Mouse (Mus musculus) heart, postnatal 0 days (tissue): ENCODE data around the gene Fhad1. TPM values are rescaled to one million over a fixed set of nuclear protein-coding genes. Genes with fewer than 3 reads are reported as not detected.
A peak's percentile ranks its signal among the peaks of the same experiment; 100 is the strongest.

Source experiments
- ATAC-seq: fragments of 200-750 bp; cut with Nextera tagmentation; 2 replicates; pipeline ENCODE4 v1.8.0; 2017; ENCODE audit warnings: low read depth, moderate number of reproducible peaks, moderate library complexity; ENCODE audit not compliant: insufficient read depth
- DNase-seq: peaks from one replicate; pipeline ENCODE4 v3.0.0-alpha.2; 2016; ENCODE audit warnings: low spot score
- H3K27ac ChIP-seq: fragments of 300-500 bp; sonication (generic); 2 replicates; pipeline ENCODE4 v1.5.1; 2014; ENCODE audit warnings: low read depth, mild to moderate bottlenecking
- H3K27me3 ChIP-seq: fragments of 300-500 bp; sonication (generic); 2 replicates; pipeline ENCODE4 v1.6.1; 2014; ENCODE audit warnings: low read length, mixed read lengths; ENCODE audit not compliant: control insufficient read depth, insufficient read depth
- H3K36me3 ChIP-seq: fragments of 300-500 bp; sonication (generic); replicated peaks from 2 replicates; pipeline ENCODE4 v1.6.1; 2014; ENCODE audit warnings: low read length, mixed read lengths; ENCODE audit not compliant: control insufficient read depth, insufficient read depth
- H3K4me1 ChIP-seq: fragments of 300-500 bp; sonication (generic); 2 replicates; pipeline ENCODE4 v1.6.1; 2014; ENCODE audit warnings: antibody characterized with exemption; ENCODE audit not compliant: control insufficient read depth, insufficient read depth
- H3K4me2 ChIP-seq: fragments of 300-500 bp; sonication (generic); 2 replicates; pipeline ENCODE4 v1.6.1; 2014; ENCODE audit warnings: low read depth, mild to moderate bottlenecking, low read length, moderate library complexity
- H3K4me3 ChIP-seq: fragments of 300-500 bp; sonication (generic); 2 replicates; pipeline ENCODE4 v1.5.1; 2014; ENCODE audit warnings: low read depth, low read length
- H3K9ac ChIP-seq: fragments of 300-500 bp; sonication (generic); replicated peaks from 2 replicates; pipeline ENCODE4 v1.6.1; 2014; ENCODE audit warnings: low read depth, low read length, mixed read lengths
- H3K9me3 ChIP-seq: fragments of 300-500 bp; sonication (generic); replicated peaks from 2 replicates; pipeline ENCODE4 v1.6.1; 2016; ENCODE audit warnings: low read length; ENCODE audit not compliant: control insufficient read depth
- CTCF ChIP-seq: IDR thresholded peaks from 2 replicates; pipeline ENCODE4 v1.5.1; 2016; ENCODE audit warnings: antibody characterized with exemption, control low read depth, low read depth
- EP300 ChIP-seq: IDR thresholded peaks from 2 replicates; pipeline ENCODE4 v1.6.1; 2016; ENCODE audit warnings: antibody characterized with exemption, low read depth
- WGBS: fragments of 180-500 bp; shearing (Covaris S2); extraction: QIAGEN DNeasy Blood & Tissue Kit; methylation state at CpG from one replicate; pipeline ENCODE4 v1.1.7; 2014; 5-methylcytosine and 5-hydroxymethylcytosine counted together
- polyA plus RNA-seq: library from polyadenylated mRNA; unstranded; fragments of >200 nt; fragmentation: Nextera tagmentation; extraction: Ambion mirVana; gene quantifications from 2 replicates; pipeline ENCODE4 v1.2.1, GENCODE M21; 2015
- total RNA-seq: library from RNA; depleted of rRNA; stranded (reverse); fragments of >200 nt; gene quantifications from 2 replicates; pipeline ENCODE4 v1.2.3, GENCODE M21; 2014; ENCODE audit warnings: low replicate concordance

Fhad1 gene
- total and polyA plus RNA-seq, 2 experiments from 2014 or later = 2.7 TPM; not detected in 1

DNA sequence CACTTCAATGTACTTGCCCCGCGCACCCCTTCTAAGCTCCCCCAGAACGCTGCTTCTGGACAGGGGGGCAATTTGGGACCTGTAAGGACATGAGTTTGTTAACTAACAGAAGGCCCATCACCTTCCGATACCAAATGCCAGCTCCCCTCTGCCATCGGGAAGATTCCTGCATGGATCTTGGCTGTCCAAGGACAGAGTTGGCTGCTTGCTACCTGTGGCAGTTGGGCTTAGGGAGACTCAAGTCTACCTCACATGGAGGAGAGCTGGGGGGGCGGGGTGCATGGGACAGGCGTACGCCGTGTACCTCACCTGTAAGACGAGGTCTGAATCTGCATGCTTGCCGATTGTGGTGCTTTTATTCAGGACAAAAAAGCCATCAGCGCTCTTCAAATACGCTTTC is 3.6 kb downstream of the Fhad1 start:
- Histone ChIP-seq H3K4me3 (no peak overlapping the region), H3K9ac (no peak overlapping the region), H3K27ac (no peak overlapping the region), H3K27me3 (no peaks in the 10 kb centered on the region), H3K4me1 (peaks cover 17% of the 10 kb centered on the region), H3K9me3 (no peaks in the 10 kb centered on the region), H3K36me3 (no peaks in the 10 kb centered on the region), H3K4me2 (no peak overlapping the region)
- WGBS = 87% methylated on average over 13 of the region's 13 CpGs
- no peak for ATAC-seq
- DNase-seq = no peak
- no peak for TF ChIP-seq CTCF
- no peak for TF ChIP-seq EP300

DNA sequence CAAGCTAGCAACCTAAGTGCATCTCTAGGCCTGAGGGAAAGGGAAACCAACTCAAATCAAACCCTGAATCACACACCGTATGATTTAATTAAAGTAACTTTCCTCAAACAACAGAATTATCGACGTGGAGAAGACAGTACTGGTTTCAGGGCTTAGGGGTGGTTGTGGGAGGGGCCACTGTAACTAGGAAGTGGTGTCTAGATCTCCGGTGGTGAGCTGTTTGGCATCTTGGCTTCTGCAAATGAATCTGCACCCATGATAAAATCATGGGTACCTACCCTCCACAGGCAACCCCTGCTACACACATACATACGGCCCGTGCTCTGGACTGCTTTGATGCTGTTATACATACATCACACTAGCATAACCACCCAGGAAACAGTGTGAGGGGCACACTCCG is 4.4 kb downstream of the Fhad1 start:
- no peak overlapping the region for H3K9ac ChIP-seq
- ATAC-seq (no peak), DNase-seq (no peak)
- no peaks in the 10 kb centered on the region for H3K36me3 ChIP-seq
- H3K4me1 ChIP-seq = peaks cover 14% of the 10 kb centered on the region
- TF ChIP-seq CTCF (no peak), EP300 (no peak)
- 81% methylated on average over 7 of the region's 7 CpGs for WGBS
- no peak overlapping the region for H3K4me3 ChIP-seq
- no peaks in the 10 kb centered on the region for H3K27me3 ChIP-seq
- H3K9me3 ChIP-seq = no peaks in the 10 kb centered on the region
- no peak overlapping the region for H3K27ac ChIP-seq
- H3K4me2 ChIP-seq = no peak overlapping the region

DNA sequence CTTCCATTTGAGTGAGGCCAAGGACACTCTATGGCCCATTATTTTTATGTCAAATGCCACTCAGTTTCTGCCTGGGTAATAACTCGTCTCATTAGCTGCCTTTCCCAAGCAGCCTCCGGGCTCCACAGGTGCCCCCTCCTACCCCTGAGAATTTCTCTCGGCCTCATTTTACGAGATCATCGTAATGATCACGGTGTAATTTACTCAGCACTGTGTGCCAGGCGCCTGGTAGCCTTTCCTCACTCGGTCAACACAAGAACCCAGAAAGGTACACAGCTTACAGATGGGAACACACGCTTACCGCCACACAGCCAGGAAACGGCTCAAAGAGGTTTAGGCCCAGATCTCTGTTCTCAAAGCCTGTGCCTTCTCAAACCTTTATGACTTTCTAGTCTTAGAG is 6.7 kb downstream of the Fhad1 start:
- no peak for ATAC-seq

DNA sequence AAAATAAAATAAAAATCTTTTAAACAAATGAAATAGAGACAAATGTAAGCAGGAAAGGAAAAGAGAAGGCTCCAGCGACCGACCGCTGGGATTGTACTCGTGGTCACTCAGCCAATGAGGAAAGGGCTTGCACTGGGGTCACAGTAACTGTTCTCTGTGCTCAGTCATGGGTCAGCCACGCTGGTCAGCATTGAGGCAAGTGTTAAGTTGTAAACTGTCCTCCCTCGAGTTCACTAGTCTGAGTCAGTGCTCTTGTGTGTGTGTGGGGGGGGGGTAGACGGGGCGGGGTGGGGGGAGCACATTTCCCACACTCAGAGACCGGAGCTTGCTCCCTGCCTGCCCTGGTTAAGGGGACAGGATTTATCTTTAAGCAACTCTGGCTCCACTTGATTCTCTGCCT is 14.3 kb downstream of the Fhad1 start:
- no peaks in the 10 kb centered on the region for H3K36me3 ChIP-seq
- no peaks in the 10 kb centered on the region for H3K27me3 ChIP-seq
- TF ChIP-seq EP300 = no peak
- TF ChIP-seq CTCF = no peak
- no peaks in the 10 kb centered on the region for H3K9me3 ChIP-seq
- no peaks in the 10 kb centered on the region for H3K4me1 ChIP-seq
- H3K4me2 ChIP-seq = no peak overlapping the region
- DNase-seq (no peak), ATAC-seq (no peak)
- WGBS = 44% methylated on average over 9 of the region's 9 CpGs
- no peak overlapping the region for H3K9ac ChIP-seq
- H3K27ac ChIP-seq = no peak overlapping the region
- H3K4me3 ChIP-seq = no peak overlapping the region

More for the DNA sequence above, 6.7 kb downstream of the Fhad1 start:
- Histone ChIP-seq H3K9ac (no peak overlapping the region), H3K36me3 (no peaks in the 10 kb centered on the region), H3K4me2 (no peak overlapping the region), H3K4me1 (peaks cover 7% of the 10 kb centered on the region; the same call in 1 of the 2 replicates), H3K27ac (no peak overlapping the region), H3K27me3 (no peaks in the 10 kb centered on the region), H3K9me3 (no peaks in the 10 kb centered on the region), H3K4me3 (no peak overlapping the region)
- WGBS = 90% methylated on average over 11 of the region's 11 CpGs
- no peak for TF ChIP-seq CTCF
- no peak for TF ChIP-seq EP300
- DNase-seq = no peak

DNA sequence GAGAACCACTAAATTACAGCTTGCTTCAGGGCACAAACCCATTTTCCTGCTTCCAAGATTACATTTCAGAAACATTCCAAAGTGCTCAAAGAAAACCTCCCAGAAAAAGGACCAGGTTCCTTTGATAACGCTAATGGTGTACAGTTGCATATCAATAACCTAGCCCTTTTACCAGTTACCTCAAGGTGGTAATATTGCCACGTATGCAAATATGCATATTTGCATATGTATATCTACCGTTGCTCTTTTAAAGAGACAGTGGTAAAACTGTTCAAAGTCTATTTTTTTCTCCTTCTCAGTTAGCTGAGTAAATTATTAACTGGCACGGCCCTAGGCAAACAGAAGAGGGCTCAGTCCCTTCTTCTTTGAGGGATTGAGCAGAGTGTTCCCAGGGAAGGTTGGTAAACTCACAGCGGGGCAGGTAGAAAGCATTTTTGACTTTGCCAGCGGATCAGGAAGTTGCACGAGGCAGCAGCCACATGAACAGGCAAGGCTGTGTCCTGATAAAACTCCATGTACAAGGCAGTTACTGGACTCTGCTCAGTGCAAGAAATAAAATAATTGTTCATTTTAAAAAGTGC is 15.3 kb downstream of the Fhad1 start:
- Histone ChIP-seq H3K36me3 (no peaks in the 10 kb centered on the region), H3K27ac (no peak overlapping the region), H3K4me3 (no peak overlapping the region), H3K9me3 (no peaks in the 10 kb centered on the region), H3K4me2 (no peak overlapping the region), H3K27me3 (no peaks in the 10 kb centered on the region), H3K9ac (no peak overlapping the region), H3K4me1 (no peaks in the 10 kb centered on the region)
- DNase-seq (no peak), ATAC-seq (no peak)
- TF ChIP-seq CTCF (no peak), EP300 (no peak)
- 64% methylated on average over 7 of the region's 7 CpGs for WGBS

DNA sequence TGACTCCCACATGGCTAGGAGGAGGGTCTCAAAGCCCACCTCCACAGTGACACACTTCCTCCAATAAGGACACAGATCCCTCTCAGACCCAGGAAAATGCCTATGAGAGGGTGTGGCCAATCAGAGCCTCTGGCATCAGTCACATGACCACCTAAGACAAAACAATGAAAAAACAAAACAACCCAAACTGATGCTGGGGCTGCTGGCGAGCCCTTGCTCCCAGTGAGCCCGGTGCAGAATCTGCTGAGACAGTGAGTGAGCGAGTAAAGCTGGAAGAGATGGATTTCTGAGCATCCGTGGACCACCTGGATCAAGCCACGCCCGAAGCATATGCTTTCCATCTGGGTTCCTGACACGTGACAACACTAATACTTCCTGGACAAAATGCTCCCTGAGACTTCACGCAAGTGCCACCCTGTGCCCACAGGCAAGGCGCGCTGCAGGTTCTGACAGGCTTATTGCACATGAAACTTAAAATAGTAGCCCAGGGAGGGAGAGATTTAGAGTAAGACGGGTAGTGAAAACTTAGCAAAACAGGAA is 16.5 kb downstream of the Fhad1 start:
- WGBS = 28% methylated on average over 11 of the region's 11 CpGs

More for the DNA sequence above, 16.5 kb downstream of the Fhad1 start:
- Histone ChIP-seq H3K9me3 (no peaks in the 10 kb centered on the region), H3K27me3 (no peaks in the 10 kb centered on the region), H3K4me2 (peak overlapping the region; percentile 44), H3K4me1 (no peaks in the 10 kb centered on the region), H3K4me3 (peak overlapping the region; percentile 16; the same call in 1 of the 2 replicates), H3K9ac (no peak overlapping the region), H3K27ac (no peak overlapping the region), H3K36me3 (no peaks in the 10 kb centered on the region)
- no peak for DNase-seq
- ATAC-seq = no peak; the same call in 1 of the 2 replicates
- no peak for TF ChIP-seq CTCF
- no peak for TF ChIP-seq EP300
